Mouse (Mus musculus): ENCODE data around the gene Gm11111. TPM values are rescaled to one million over a fixed set of nuclear protein-coding genes. Genes with fewer than 3 reads are reported as not detected.

Gene Gm11111
- polyA plus RNA-seq, 1 experiment from 2014 or later, result not detected

DNA sequence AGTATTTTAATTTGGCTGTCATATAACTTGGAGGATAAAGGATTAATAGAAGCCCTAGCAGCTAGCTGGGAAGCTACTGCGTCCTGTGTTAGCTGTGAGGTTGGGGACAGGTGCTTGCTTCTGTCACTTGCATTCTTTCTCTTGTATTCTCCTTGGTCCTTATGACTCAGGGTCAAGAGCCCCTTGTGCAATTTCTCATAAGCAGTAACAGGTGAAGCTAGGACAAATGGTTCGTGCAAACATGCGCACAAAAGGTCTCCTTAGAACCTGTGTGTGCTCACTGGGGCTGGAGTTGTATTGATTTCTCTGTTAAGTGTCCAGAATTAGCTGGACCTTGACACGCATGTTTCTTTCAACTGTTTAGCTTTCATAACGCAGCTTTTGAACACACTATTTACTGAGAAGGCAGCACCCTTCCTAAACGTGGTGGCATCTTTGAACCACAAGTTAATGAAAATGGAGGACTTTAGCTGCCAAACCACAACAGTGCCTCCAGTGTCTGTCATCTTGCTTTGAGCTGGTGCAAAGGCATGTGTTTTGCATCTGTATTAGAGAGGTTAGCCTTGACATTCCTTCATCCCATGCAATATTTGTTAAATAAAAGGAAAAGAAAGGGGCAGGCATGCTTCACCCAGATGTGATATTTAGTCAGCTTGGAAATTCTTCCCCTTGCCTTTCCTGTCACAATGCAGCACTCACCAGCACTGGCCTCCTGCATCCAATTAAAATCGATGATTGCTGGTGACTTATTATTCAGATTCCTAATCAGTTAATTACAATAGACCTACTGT lies 511 bp downstream of the Gm11111 start:
- Histone ChIP-seq H3K4me3 (ENCODE audit: low read length) (no peak overlapping the region), H3K4me1 (ENCODE audit: control insufficient read depth, insufficient read depth, low read length) (no peaks in the 10 kb centered on the region), H3K4me2 (replicated peaks; ENCODE audit: low read depth, low read length) (no peak overlapping the region), H3K36me3 (ENCODE audit: control insufficient read depth, insufficient read depth, low read length) (no peaks in the 10 kb centered on the region), H3K9me3 (ENCODE audit: control insufficient read depth, low read length) (no peaks in the 10 kb centered on the region), H3K27ac (ENCODE audit: low read depth, low read length) (no peak overlapping the region), H3K27me3 (ENCODE audit: control insufficient read depth, insufficient read depth, low read length) (no peaks in the 10 kb centered on the region), H3K9ac (ENCODE audit: low read depth, low read length) (no peak overlapping the region)
- WGBS, result 75% methylated on average over 7 of the region's 7 CpGs
- no peak for ATAC-seq (ENCODE audit: low FRiP score, low TSS enrichment)

DNA sequence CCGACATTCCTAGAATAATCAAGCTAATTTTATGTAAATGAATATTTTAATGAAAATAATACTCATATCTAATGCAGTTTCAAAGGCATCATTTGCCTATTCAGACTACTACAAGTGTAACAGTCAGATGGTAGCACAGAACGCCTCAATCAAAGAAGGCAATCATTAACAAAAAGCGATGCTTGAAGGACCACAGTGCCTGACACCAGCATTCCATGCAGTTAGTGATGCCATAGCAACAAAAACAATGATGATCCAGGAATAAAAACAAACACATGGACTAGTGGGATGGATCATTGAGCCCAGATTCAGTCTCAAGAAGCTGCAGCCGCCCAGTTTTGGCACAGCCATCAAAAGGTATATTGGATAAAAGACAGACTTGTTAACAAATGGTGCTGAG lies 8.8 kb downstream of the Gm11111 start:
- no peaks in the 10 kb centered on the region for H3K36me3 ChIP-seq (ENCODE audit: control insufficient read depth, insufficient read depth, low read length)
- H3K9me3 ChIP-seq (ENCODE audit: control insufficient read depth, low read length), result no peaks in the 10 kb centered on the region
- H3K27ac ChIP-seq (ENCODE audit: low read depth, low read length), result no peak overlapping the region
- peak; percentile 88 for ATAC-seq (ENCODE audit: low FRiP score, low TSS enrichment)
- WGBS, result 61% methylated on average over 4 of the region's 4 CpGs
- no peaks in the 10 kb centered on the region for H3K4me1 ChIP-seq (ENCODE audit: control insufficient read depth, insufficient read depth, low read length)
- H3K9ac ChIP-seq (ENCODE audit: low read depth, low read length), result no peak overlapping the region
- H3K4me2 ChIP-seq (replicated peaks; ENCODE audit: low read depth, low read length), result no peak overlapping the region
- H3K27me3 ChIP-seq (ENCODE audit: control insufficient read depth, insufficient read depth, low read length), result no peaks in the 10 kb centered on the region
- H3K4me3 ChIP-seq (ENCODE audit: low read length), result no peak overlapping the region

DNA sequence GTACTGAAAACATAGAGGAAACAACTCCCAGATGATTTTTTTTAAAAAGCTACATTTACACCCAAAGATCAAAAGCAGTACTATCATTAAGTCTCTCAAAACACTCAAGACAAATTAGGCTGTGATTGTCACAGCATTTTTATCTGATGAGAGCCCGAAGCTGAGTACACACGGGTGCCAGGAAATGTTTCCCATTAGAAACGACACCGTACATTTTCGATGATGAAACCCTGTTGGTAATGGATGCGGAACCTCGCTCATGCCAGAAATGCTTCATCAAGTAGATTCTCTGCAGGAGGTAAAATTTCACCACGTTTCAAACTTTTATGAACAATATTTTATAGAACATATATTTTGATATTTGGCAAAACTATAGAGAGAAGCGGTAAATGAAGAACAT lies 10.3 kb downstream of the Gm11111 start:
- Histone ChIP-seq H3K4me1 (ENCODE audit: control insufficient read depth, insufficient read depth, low read length) (no peaks in the 10 kb centered on the region), H3K27ac (ENCODE audit: low read depth, low read length) (no peak overlapping the region), H3K4me3 (ENCODE audit: low read length) (no peak overlapping the region), H3K9ac (ENCODE audit: low read depth, low read length) (no peak overlapping the region), H3K9me3 (ENCODE audit: control insufficient read depth, low read length) (no peaks in the 10 kb centered on the region), H3K4me2 (replicated peaks; ENCODE audit: low read depth, low read length) (no peak overlapping the region), H3K27me3 (ENCODE audit: control insufficient read depth, insufficient read depth, low read length) (no peaks in the 10 kb centered on the region), H3K36me3 (ENCODE audit: control insufficient read depth, insufficient read depth, low read length) (no peaks in the 10 kb centered on the region)
- 68% methylated on average over 9 of the region's 9 CpGs for WGBS
- no peak for ATAC-seq (ENCODE audit: low FRiP score, low TSS enrichment)

DNA sequence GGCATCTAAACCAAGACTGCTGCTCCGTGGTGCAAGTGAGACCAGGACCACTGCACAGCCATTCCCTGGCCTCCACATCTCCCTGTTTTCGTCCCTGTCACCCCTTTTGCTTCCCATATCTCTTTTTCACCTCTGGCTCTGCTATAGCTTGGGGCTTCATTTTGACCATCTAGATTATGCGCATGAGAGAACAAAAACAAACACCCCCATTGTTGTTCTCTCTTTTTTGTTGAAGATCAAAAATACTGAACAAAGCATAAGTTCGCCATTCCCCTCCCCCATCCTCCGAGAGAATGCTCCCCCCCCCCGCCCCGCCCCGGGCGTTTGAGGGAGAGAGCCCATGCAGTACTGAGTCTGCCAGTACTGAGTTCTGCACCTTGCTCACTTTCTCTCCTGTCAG lies 11.3 kb downstream of the Gm11111 start:
- ATAC-seq (ENCODE audit: low FRiP score, low TSS enrichment), result no peak
- no peak overlapping the region for H3K9ac ChIP-seq (ENCODE audit: low read depth, low read length)
- no peak overlapping the region for H3K4me2 ChIP-seq (replicated peaks; ENCODE audit: low read depth, low read length)
- H3K27me3 ChIP-seq (ENCODE audit: control insufficient read depth, insufficient read depth, low read length), result no peaks in the 10 kb centered on the region
- H3K4me1 ChIP-seq (ENCODE audit: control insufficient read depth, insufficient read depth, low read length), result no peaks in the 10 kb centered on the region
- H3K27ac ChIP-seq (ENCODE audit: low read depth, low read length), result no peak overlapping the region
- H3K4me3 ChIP-seq (ENCODE audit: low read length), result no peak overlapping the region
- no peaks in the 10 kb centered on the region for H3K9me3 ChIP-seq (ENCODE audit: control insufficient read depth, low read length)
- WGBS, result 60% methylated on average over 9 of the region's 9 CpGs
- no peaks in the 10 kb centered on the region for H3K36me3 ChIP-seq (ENCODE audit: control insufficient read depth, insufficient read depth, low read length)

DNA sequence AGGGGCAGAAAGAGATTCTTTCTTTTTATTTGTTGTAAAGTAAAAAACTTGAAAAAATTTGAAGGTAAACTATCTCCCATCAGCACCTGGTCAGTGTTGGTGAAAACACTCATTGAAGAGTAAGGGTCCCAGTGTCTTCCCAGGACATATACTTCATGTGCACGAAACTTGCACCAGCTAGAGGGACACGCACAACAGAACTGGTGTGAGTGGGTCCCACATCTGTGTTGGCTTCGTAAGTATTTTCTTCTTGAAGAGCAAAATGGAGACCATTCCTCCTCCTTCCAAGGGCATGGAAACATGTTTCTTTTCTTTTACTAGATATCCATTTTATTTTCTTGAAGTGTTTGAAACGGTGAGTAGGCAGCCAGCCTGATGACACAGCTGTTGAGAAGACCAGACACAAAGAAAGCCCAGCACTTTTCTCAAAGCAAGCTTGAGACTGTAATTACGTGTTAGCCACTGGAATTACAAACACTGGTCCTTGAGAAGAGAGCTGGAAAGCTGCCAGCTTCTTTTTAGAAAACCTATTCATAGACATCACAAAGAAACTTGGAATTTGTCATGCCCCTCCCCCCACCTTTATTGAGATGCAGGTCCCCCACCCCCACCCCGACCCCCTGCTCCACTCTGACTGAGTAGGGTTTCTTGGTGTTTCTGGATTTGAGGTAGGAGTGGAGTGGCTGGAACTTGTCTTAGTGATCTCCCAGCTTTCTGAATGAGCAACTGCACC lies 14.1 kb downstream of the Gm11111 start:
- no peak overlapping the region for H3K4me2 ChIP-seq (replicated peaks; ENCODE audit: low read depth, low read length)
- H3K27ac ChIP-seq (ENCODE audit: low read depth, low read length), result no peak overlapping the region
- H3K36me3 ChIP-seq (ENCODE audit: control insufficient read depth, insufficient read depth, low read length), result no peaks in the 10 kb centered on the region
- no peak overlapping the region for H3K9ac ChIP-seq (ENCODE audit: low read depth, low read length)
- no peaks in the 10 kb centered on the region for H3K9me3 ChIP-seq (ENCODE audit: control insufficient read depth, low read length)
- WGBS, result 64% methylated on average over 6 of the region's 6 CpGs
- H3K4me3 ChIP-seq (ENCODE audit: low read length), result no peak overlapping the region
- H3K4me1 ChIP-seq (ENCODE audit: control insufficient read depth, insufficient read depth, low read length), result no peaks in the 10 kb centered on the region; the same call in 1 of the 2 replicates
- ATAC-seq (ENCODE audit: low FRiP score, low TSS enrichment), result no peak
- no peaks in the 10 kb centered on the region for H3K27me3 ChIP-seq (ENCODE audit: control insufficient read depth, insufficient read depth, low read length)

DNA sequence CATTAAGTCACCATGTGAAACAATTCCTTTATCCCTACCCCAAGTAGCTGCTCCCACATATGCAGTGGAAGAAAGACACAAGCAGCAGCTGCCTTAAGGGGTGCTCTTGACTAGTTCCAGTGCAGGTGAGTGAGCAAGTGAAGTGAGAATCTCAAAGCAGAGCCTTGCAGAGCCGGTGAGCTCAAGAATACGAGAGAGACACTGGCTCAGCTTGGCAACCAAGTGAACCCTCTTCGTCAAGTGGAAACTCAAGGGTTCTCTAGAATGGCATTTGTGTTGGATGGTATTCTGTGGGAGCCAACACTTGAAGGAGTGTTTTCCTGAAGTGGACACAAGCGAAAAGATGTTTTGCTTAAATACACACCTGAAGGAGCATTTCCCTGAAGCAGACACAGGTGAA lies 16.0 kb downstream of the Gm11111 start:
- no peak overlapping the region for H3K9ac ChIP-seq (ENCODE audit: low read depth, low read length)
- H3K9me3 ChIP-seq (ENCODE audit: control insufficient read depth, low read length), result no peaks in the 10 kb centered on the region
- H3K4me2 ChIP-seq (replicated peaks; ENCODE audit: low read depth, low read length), result no peak overlapping the region
- H3K4me3 ChIP-seq (ENCODE audit: low read length), result no peak overlapping the region
- no peak for ATAC-seq (ENCODE audit: low FRiP score, low TSS enrichment)
- H3K4me1 ChIP-seq (ENCODE audit: control insufficient read depth, insufficient read depth, low read length), result no peaks in the 10 kb centered on the region; the same call in 1 of the 2 replicates
- 92% methylated on average over 4 of the region's 4 CpGs for WGBS
- H3K27ac ChIP-seq (ENCODE audit: low read depth, low read length), result no peak overlapping the region
- no peaks in the 10 kb centered on the region for H3K36me3 ChIP-seq (ENCODE audit: control insufficient read depth, insufficient read depth, low read length)
- H3K27me3 ChIP-seq (ENCODE audit: control insufficient read depth, insufficient read depth, low read length), result no peaks in the 10 kb centered on the region

DNA sequence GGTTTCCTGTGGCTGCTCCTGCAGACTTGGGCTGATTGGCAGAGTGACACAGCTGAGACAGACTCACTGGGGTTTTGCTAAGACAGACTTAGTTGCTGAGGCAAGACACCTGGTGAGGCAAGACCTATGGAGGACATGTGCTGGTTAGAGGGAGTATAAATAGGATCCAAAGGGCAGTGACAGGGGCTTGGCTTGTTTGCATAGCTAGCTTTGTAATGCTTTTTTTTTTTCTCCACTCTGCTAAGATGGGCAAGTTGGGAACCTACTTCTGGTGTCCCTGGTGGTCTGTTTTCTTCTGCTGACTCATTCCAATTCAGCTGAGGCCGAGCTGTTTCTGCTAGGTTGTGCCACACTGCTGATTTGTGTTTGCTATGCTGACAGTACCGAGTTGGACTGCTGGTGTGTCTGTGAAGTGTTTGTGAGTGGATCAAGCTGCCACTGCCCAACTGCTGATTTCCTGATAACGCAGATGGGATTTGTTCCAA lies 16.6 kb downstream of the Gm11111 start:
- Histone ChIP-seq H3K4me3 (ENCODE audit: low read length) (no peak overlapping the region), H3K36me3 (ENCODE audit: control insufficient read depth, insufficient read depth, low read length) (no peaks in the 10 kb centered on the region), H3K9me3 (ENCODE audit: control insufficient read depth, low read length) (no peaks in the 10 kb centered on the region), H3K4me1 (ENCODE audit: control insufficient read depth, insufficient read depth, low read length) (no peaks in the 10 kb centered on the region; the same call in 1 of the 2 replicates), H3K27me3 (ENCODE audit: control insufficient read depth, insufficient read depth, low read length) (no peaks in the 10 kb centered on the region), H3K9ac (ENCODE audit: low read depth, low read length) (no peak overlapping the region), H3K27ac (ENCODE audit: low read depth, low read length) (no peak overlapping the region), H3K4me2 (replicated peaks; ENCODE audit: low read depth, low read length) (no peak overlapping the region)
- no peak; the same call in 1 of the 2 replicates for ATAC-seq (ENCODE audit: low FRiP score, low TSS enrichment)
- 36% methylated on average over 3 of the region's 3 CpGs for WGBS

DNA sequence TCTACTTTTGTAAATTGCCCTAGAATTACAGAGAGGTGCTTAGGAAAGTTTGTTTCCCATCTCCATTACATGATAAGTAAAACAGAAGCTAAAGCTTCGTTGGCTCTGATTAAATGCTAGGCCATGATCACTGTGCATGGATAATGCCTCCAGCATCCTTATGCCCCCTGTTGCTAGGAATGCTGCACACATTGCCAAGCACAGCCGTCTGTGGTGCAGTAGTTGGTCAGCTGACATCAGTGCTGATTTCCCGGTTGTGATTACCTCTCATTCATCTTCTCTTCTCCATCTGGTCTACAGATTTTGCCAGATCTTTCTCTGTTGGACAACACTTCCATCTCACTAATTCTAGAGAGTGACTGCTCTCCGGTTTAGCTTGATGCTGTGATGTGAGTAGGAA lies 19.9 kb downstream of the Gm11111 start:
- 66% methylated on average over 4 of the region's 4 CpGs for WGBS
- Histone ChIP-seq H3K4me2 (replicated peaks; ENCODE audit: low read depth, low read length) (no peak overlapping the region), H3K9ac (ENCODE audit: low read depth, low read length) (no peak overlapping the region), H3K27me3 (ENCODE audit: control insufficient read depth, insufficient read depth, low read length) (no peaks in the 10 kb centered on the region), H3K9me3 (ENCODE audit: control insufficient read depth, low read length) (no peaks in the 10 kb centered on the region), H3K36me3 (ENCODE audit: control insufficient read depth, insufficient read depth, low read length) (no peaks in the 10 kb centered on the region), H3K27ac (ENCODE audit: low read depth, low read length) (no peak overlapping the region), H3K4me3 (ENCODE audit: low read length) (no peak overlapping the region), H3K4me1 (ENCODE audit: control insufficient read depth, insufficient read depth, low read length) (no peaks in the 10 kb centered on the region; the same call in 1 of the 2 replicates)
- ATAC-seq (ENCODE audit: low FRiP score, low TSS enrichment), result no peak

All from kidney, embryonic 14.5 days (tissue).